Comparison of ENCODE assay signal across 22 mouse cellular contexts in genomic region chr7:100168654-100169053, GRCm38 (mm10). TPM values are rescaled to one million over a fixed set of nuclear protein-coding genes. Genes with fewer than 3 reads are reported as not detected.
DNase-seq lines count a peak whose midpoint lies in the region; ATAC-seq lines count a peak whose summit lies in the region.
"Had no signal": no experiment of that assay in that cellular context is flagged by ENCODE, and none has a peak within 500 bp of the region (broad histone marks: within the 10 kb centered on the region; RNA-seq: fewer than 3 reads in every experiment).

No protein-coding gene starts in this region.

- ATAC-seq in midbrain, embryonic 11.5 days (ENCODE audit: low FRiP score): no peak
- no peak for ATAC-seq in midbrain, embryonic 13.5 days
- ATAC-seq: forebrain, embryonic 15.5 days; hindbrain, postnatal 0 days; intestine, embryonic 16.5 days; midbrain, embryonic 15.5 days had no signal

- DNase-seq in heart, adult 11 months: peak; percentile 92
- DNase-seq in heart, postnatal 36 days: no peak
- DNase-seq in heart, postnatal 4 days: peak; percentile 21
- no peak for DNase-seq in heart, postnatal 14 days
- peak; percentile 56 for DNase-seq in midbrain, embryonic 11.5 days (ENCODE audit: low spot score, missing footprints)
- peak; percentile 17 to 24 for DNase-seq in kidney, postnatal 36 days
- DNase-seq in ovary, adult 18-20 months (ENCODE audit: low spot score): no peak
- DNase-seq: cerebellum, adult 9-11 months; liver had no signal

- no peak overlapping the region for H3K4me3 ChIP-seq in midbrain, embryonic 11.5 days (ENCODE audit: low read depth, low read length)
- no peak overlapping the region for H3K4me3 ChIP-seq in midbrain, embryonic 13.5 days (replicated peaks)
- H3K4me3 ChIP-seq: embryonic facial prominence, embryonic 15.5 days; forebrain, embryonic 15.5 days; hindbrain, embryonic 10.5 days; limb, embryonic 10.5 days; liver, embryonic 15.5 days; megakaryocyte, embryonic 14.5 days; midbrain, embryonic 15.5 days; neural tube, embryonic 12.5 days had no signal

- 77% methylated on average over 11 of the region's 11 CpGs for WGBS in midbrain, embryonic 11.5 days
- 81% methylated on average over 11 of the region's 11 CpGs for WGBS in midbrain, embryonic 13.5 days

- no peak overlapping the region for H3K4me2 ChIP-seq in midbrain, embryonic 11.5 days
- no peak overlapping the region for H3K4me2 ChIP-seq in midbrain, embryonic 13.5 days (replicated peaks)
- H3K4me2 ChIP-seq: embryonic facial prominence, embryonic 15.5 days; forebrain, embryonic 15.5 days; liver, embryonic 15.5 days; midbrain, embryonic 15.5 days; neural tube, embryonic 12.5 days had no signal

- intact Hi-C loops in heart, postnatal 36 days (cut with DNase I): no loop called here
- intact Hi-C loops in heart, postnatal 14 days (cut with DNase I): no loop called here

- no peaks in the 10 kb centered on the region for H3K9me3 ChIP-seq in midbrain, embryonic 11.5 days (ENCODE audit: control insufficient read depth, low read length)
- H3K9me3 ChIP-seq in midbrain, embryonic 13.5 days: no peaks in the 10 kb centered on the region
- H3K9me3 ChIP-seq: embryonic facial prominence, embryonic 15.5 days; forebrain, embryonic 15.5 days; hindbrain, embryonic 10.5 days; limb, embryonic 10.5 days; liver, embryonic 15.5 days; megakaryocyte, embryonic 14.5 days; midbrain, embryonic 15.5 days; neural tube, embryonic 12.5 days had no signal

- no peak overlapping the region for H3K9ac ChIP-seq in midbrain, embryonic 11.5 days (ENCODE audit: low read length)
- no peak overlapping the region for H3K9ac ChIP-seq in midbrain, embryonic 13.5 days (replicated peaks)
- H3K9ac ChIP-seq: embryonic facial prominence, embryonic 15.5 days; forebrain, embryonic 15.5 days; liver, embryonic 15.5 days; midbrain, embryonic 15.5 days; neural tube, embryonic 12.5 days had no signal

- no peaks in the 10 kb centered on the region for H3K4me1 ChIP-seq in midbrain, embryonic 11.5 days (ENCODE audit: control insufficient read depth, insufficient read depth, low read length)
- H3K4me1 ChIP-seq in midbrain, embryonic 13.5 days (replicated peaks): no peaks in the 10 kb centered on the region
- H3K4me1 ChIP-seq: embryonic facial prominence, embryonic 15.5 days; forebrain, embryonic 15.5 days; hindbrain, embryonic 10.5 days; limb, embryonic 10.5 days; liver, embryonic 15.5 days; midbrain, embryonic 15.5 days; neural tube, embryonic 12.5 days had no signal

- H3K27me3 ChIP-seq in midbrain, embryonic 11.5 days (ENCODE audit: control insufficient read depth, insufficient read depth, low read length): no peaks in the 10 kb centered on the region
- H3K27me3 ChIP-seq in midbrain, embryonic 13.5 days: no peaks in the 10 kb centered on the region
- H3K27me3 ChIP-seq: embryonic facial prominence, embryonic 15.5 days; forebrain, embryonic 15.5 days; liver, embryonic 15.5 days; midbrain, embryonic 15.5 days; neural tube, embryonic 12.5 days had no signal

- no peaks in the 10 kb centered on the region for H3K36me3 ChIP-seq in midbrain, embryonic 11.5 days (ENCODE audit: control insufficient read depth, insufficient read depth, low read length)
- no peaks in the 10 kb centered on the region for H3K36me3 ChIP-seq in midbrain, embryonic 13.5 days
- H3K36me3 ChIP-seq: embryonic facial prominence, embryonic 15.5 days; forebrain, embryonic 15.5 days; hindbrain, embryonic 10.5 days; limb, embryonic 10.5 days; liver, embryonic 15.5 days; midbrain, embryonic 15.5 days; neural tube, embryonic 12.5 days had no signal

- H3K27ac ChIP-seq in midbrain, embryonic 11.5 days (ENCODE audit: low read depth, low read length): no peak overlapping the region
- no peak overlapping the region for H3K27ac ChIP-seq in midbrain, embryonic 13.5 days
- H3K27ac ChIP-seq: embryonic facial prominence, embryonic 15.5 days; forebrain, embryonic 15.5 days; hindbrain, embryonic 10.5 days; hindbrain, postnatal 0 days; limb, embryonic 10.5 days; liver, embryonic 15.5 days; midbrain, embryonic 15.5 days; neural tube, embryonic 12.5 days had no signal

RNA-seq across cellular contexts. Expression of gene Kcne3, which starts 7.6 kb away (rescaled TPM):
- total RNA-seq in heart, postnatal 36 days (2021): under 1 TPM; 0.81 to 1.00 TPM
- total RNA-seq in heart, postnatal 4 days (2021): 1 to 10 TPM; 1.8 to 3.8 TPM
- under 1 TPM; 0.55 to 0.78 TPM for total RNA-seq in heart, postnatal 14 days (2021)
- polyA plus RNA-seq in midbrain, embryonic 11.5 days (2014; fragmentation: Nextera tagmentation; extraction: Ambion mirVana): 1.1 and 3.0 TPM in 2 replicates
- 1.2 and 1.7 TPM in 2 replicates for polyA plus RNA-seq in midbrain, embryonic 13.5 days (2015; fragmentation: Nextera tagmentation; extraction: Ambion mirVana)
- total RNA-seq: ES-E14; hindbrain, postnatal 0 days; layer of hippocampus, postnatal 14 days had no signal

RNA-seq across cellular contexts. Expression of gene Lipt2, which starts 9.6 kb away (rescaled TPM):
- 1 to 10 TPM; 5.5 to 5.7 TPM for total RNA-seq in heart, postnatal 36 days (2021)
- 1 to 10 TPM; 6.8 to 7.7 TPM for total RNA-seq in heart, postnatal 4 days (2021)
- 1 to 10 TPM; 3.4 to 3.9 TPM for total RNA-seq in heart, postnatal 14 days (2021)
- polyA plus RNA-seq in midbrain, embryonic 11.5 days (2014; fragmentation: Nextera tagmentation; extraction: Ambion mirVana): 16.7 and 18.7 TPM in 2 replicates
- polyA plus RNA-seq in midbrain, embryonic 13.5 days (2015; fragmentation: Nextera tagmentation; extraction: Ambion mirVana): 14.6 and 16.6 TPM in 2 replicates

RNA-seq across cellular contexts. Expression of gene Pold3, which starts 47.3 kb away (rescaled TPM):
- 10 to 100 TPM in 1 of 2 experiments, 1 to 10 TPM in 1; 9.0 to 14.0 TPM for total RNA-seq in heart, postnatal 36 days (2021)
- total RNA-seq in heart, postnatal 4 days (2021): 10 to 100 TPM; 28.9 to 29.1 TPM
- 10 to 100 TPM; 11.0 to 11.2 TPM for total RNA-seq in heart, postnatal 14 days (2021)
- 100 and 104 TPM in 2 replicates for polyA plus RNA-seq in midbrain, embryonic 11.5 days (2014; fragmentation: Nextera tagmentation; extraction: Ambion mirVana)
- 57.1 and 59.4 TPM in 2 replicates for polyA plus RNA-seq in midbrain, embryonic 13.5 days (2015; fragmentation: Nextera tagmentation; extraction: Ambion mirVana)

RNA-seq across cellular contexts. Expression of gene Pgm2l1, which starts 58.5 kb away (rescaled TPM):
- 1 to 10 TPM; 6.4 to 8.6 TPM for total RNA-seq in heart, postnatal 36 days (2021)
- total RNA-seq in heart, postnatal 4 days (2021): 1 to 10 TPM; 5.6 to 6.1 TPM
- 1 to 10 TPM; 8.1 TPM for total RNA-seq in heart, postnatal 14 days (2021)
- polyA plus RNA-seq in midbrain, embryonic 11.5 days (2014; fragmentation: Nextera tagmentation; extraction: Ambion mirVana): 8.0 and 9.3 TPM in 2 replicates
- polyA plus RNA-seq in midbrain, embryonic 13.5 days (2015; fragmentation: Nextera tagmentation; extraction: Ambion mirVana): 21.3 and 22.9 TPM in 2 replicates

Comparison
In these comparisons a context has a peak if more than half of its experiments do, and no peak if none do; other contexts are left out.
1. DNase-seq: peak in heart, adult 11 months (single experiment), heart, postnatal 4 days (single experiment), midbrain, embryonic 11.5 days (single experiment) and kidney, postnatal 36 days (2 of 2); none in heart, postnatal 36 days (0 of 2), heart, postnatal 14 days (0 of 2) and ovary, adult 18-20 months (single experiment).